Mouse (Mus musculus): ENCODE results near the gene Tnfrsf12a.

DNA sequence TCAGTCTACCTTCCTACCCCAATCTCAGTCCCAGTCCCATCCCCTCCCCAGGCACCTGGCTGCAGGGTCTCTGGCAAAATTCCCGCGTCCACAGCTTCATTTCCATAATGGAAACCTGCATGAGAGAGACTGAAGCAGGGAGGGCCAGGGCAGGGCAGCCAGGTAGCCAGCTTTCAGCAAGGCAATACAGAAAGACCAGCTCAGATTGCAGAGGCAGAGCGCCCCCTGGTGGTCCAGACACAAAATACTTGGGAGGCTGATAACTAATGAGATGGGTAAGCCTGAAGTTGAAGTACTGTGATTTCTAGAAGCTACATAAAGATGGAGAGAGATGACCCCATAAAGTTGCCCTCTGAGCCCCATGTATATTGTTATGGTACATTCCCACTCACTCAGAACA is 28.9 kb upstream of the Tnfrsf12a start:
- TF ChIP-seq POLR2A (IDR thresholded peaks at IDR 0.05; ENCODE audit: extremely low read depth, insufficient read depth, low read length) (no peak), CTCF (IDR thresholded peaks at IDR 0.05; ENCODE audit: extremely low read depth, insufficient read depth, low read length) (peak; percentile 89)

All from cortical plate, adult 2 months (tissue).